Mouse (Mus musculus): Measurements from ENCODE around the gene Zfp385b.

DNA sequence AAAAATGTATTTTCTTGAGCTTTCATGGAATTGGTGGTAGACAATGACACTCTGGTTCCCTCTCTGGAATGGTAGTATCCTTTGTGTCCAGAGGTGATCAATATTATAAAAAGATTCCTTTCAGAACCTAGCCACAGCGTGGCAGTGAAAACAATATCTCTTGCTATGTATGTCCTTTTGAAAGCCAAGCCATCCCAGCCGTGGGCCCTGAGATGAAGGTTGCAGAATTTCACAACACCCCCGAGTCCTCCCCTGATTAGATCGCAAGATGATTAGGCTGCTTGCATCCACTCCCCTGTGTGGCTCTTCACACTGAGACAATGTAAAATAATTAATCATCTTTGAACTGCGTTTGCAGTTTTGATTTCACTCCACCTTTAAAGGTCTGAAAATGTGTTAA lies 3.6 kb upstream of the Zfp385b start:
- TF ChIP-seq POLR2A (IDR thresholded peaks at IDR 0.05; ENCODE audit: extremely low read depth, insufficient read depth, low read length) (no peak), CTCF (IDR thresholded peaks at IDR 0.05; ENCODE audit: extremely low read depth, insufficient read depth, low read length) (no peak)

Data from cortical plate, adult 2 months (tissue).